Mouse (Mus musculus) heart, postnatal 25 days (tissue): ENCODE results near the gene Gm9745. TPM values are rescaled to one million over a fixed set of nuclear protein-coding genes. Genes with fewer than 3 reads are reported as not detected.
A peak's percentile ranks its signal among the peaks of the same experiment; 100 is the strongest.
"Not testable (repeated sequence)": the region's sequence is repeated elsewhere in the genome, so short reads cannot be mapped to it uniquely, and the experiment has no call there.

ENCODE experiments used
- DNase-seq: peaks from one replicate; pipeline ENCODE4 v3.0.0; 2022; ENCODE audit warnings: low spot score
- intact Hi-C: fragments of 180-260 bp; cut with DNase I; formaldehyde crosslinking; loops from one replicate; pipeline ENCODE4 v1.15.1; 2025
- total RNA-seq, 2 experiments: library from RNA; stranded (reverse); gene quantifications; 2 replicates each; pipeline ENCODE4 v1.2.3; 2021

Gene Gm9745
- total RNA-seq = not detected

- DNase-seq, intact Hi-C loops: not testable (repeated sequence)
These were observed at the start of gene Gm9745 for GRCm38 (mm10) chr13:8948131-8948530. TSS of gene Gm9745 (minus strand) at chr13:8948231.

- intact Hi-C loops = loop anchor here (2.0 to 10.0 kb wide), 5 partner anchors 98 to 768 kb away; partner anchors contain the start of genes Idi1 and Zmynd11
- DNase-seq = not testable (repeated sequence)
These were observed 49.2 kb upstream of the Gm9745 start for GRCm38 (mm10) chr13:8997221-8997620.

- intact Hi-C loops = loop anchor here (2.0 to 10.0 kb wide), 5 partner anchors 99 to 769 kb away; partner anchors contain the start of genes Idi1 and Zmynd11
- DNase-seq = peak; percentile 93
These were observed 48.2 kb upstream of the Gm9745 start, which contains the start of gene Gtpbp4 for GRCm38 (mm10) chr13:8995990-8996786. TSS of gene Gtpbp4 (minus strand) at chr13:8996083.

- intact Hi-C loops = loop anchor here (10.0 kb wide), 4 partner anchors 111 to 769 kb away; partner anchors contain the start of genes Idi1 and Zmynd11
- no peak for DNase-seq
These were observed 47.3 kb upstream of the Gm9745 start for GRCm38 (mm10) chr13:8995159-8995989.

GRCm38 (mm10) chr13:8992231-8992630 lies 44.2 kb upstream of the Gm9745 start:
- intact Hi-C loops = loop anchor here (10.0 kb wide), 4 partner anchors 107 to 773 kb away; partner anchors contain the start of genes Idi1 and Zmynd11
- no peak for DNase-seq

- intact Hi-C loops = no loop called here
- no peak for DNase-seq
These were observed 24.9 kb upstream of the Gm9745 start for GRCm38 (mm10) chr13:8972972-8973371.

- no peak for DNase-seq
- intact Hi-C loops = no loop called here
These were observed 24.3 kb upstream of the Gm9745 start for GRCm38 (mm10) chr13:8972369-8972768.

GRCm38 (mm10) chr13:8967742-8968141 lies 19.7 kb upstream of the Gm9745 start:
- intact Hi-C loops = no loop called here
- DNase-seq = no peak

GRCm38 (mm10) chr13:8965224-8965623 lies 17.2 kb upstream of the Gm9745 start:
- intact Hi-C loops = no loop called here
- no peak for DNase-seq

GRCm38 (mm10) chr13:8962266-8962665 lies 14.2 kb upstream of the Gm9745 start:
- DNase-seq, intact Hi-C loops: not testable (repeated sequence)

- DNase-seq, intact Hi-C loops: not testable (repeated sequence)
These were observed 13.3 kb upstream of the Gm9745 start for GRCm38 (mm10) chr13:8961128-8961888.

GRCm38 (mm10) chr13:8959554-8959953 lies 11.5 kb upstream of the Gm9745 start:
- DNase-seq, intact Hi-C loops: not testable (repeated sequence)

GRCm38 (mm10) chr13:8959058-8959457 lies 11.0 kb upstream of the Gm9745 start:
- DNase-seq, intact Hi-C loops: not testable (repeated sequence)

- DNase-seq, intact Hi-C loops: not testable (repeated sequence)
These were observed 8.8 kb upstream of the Gm9745 start for GRCm38 (mm10) chr13:8956873-8957272.

GRCm38 (mm10) chr13:8955127-8955526 lies 7.1 kb upstream of the Gm9745 start:
- intact Hi-C loops, DNase-seq: not testable (repeated sequence)

GRCm38 (mm10) chr13:8952563-8952962 lies 4.5 kb upstream of the Gm9745 start, which contains the start of gene Idi2:
TSS of gene Idi2 (plus strand) at chr13:8952863.
- intact Hi-C loops, DNase-seq: not testable (repeated sequence)

- DNase-seq, intact Hi-C loops: not testable (repeated sequence)
These were observed 4.2 kb downstream of the Gm9745 start for GRCm38 (mm10) chr13:8943828-8944227.

- DNase-seq, intact Hi-C loops: not testable (repeated sequence)
These were observed 6.3 kb downstream of the Gm9745 start for GRCm38 (mm10) chr13:8941701-8942100.

- DNase-seq, intact Hi-C loops: not testable (repeated sequence)
These were observed 6.9 kb downstream of the Gm9745 start for GRCm38 (mm10) chr13:8941110-8941509.
